In the genomic region with DNA sequence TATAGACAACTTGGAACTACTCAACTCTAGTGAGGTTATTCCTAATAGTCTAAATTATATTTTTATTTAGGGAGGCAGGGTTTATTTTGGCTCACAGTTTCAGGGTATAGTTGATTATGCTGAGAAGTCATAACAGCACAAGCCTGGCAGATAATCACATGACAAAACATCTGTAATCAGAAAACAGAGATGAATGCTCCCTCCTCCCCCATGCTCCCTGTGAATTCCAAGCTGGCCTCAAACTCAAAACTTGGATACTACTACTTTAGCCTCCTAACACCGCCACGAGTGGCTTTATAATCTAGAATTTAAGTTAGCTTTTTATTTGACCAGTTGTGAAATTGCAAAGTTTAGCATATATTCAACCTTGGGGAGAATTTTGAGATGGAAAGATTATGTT, we compare ENCODE assay signal across 16 mouse cellular contexts.
"Had no signal": no experiment of that assay in that cellular context is flagged by ENCODE, and none has a peak within 500 bp of the region (broad histone marks: within the 10 kb centered on the region; RNA-seq: fewer than 3 reads in every experiment).

No protein-coding gene starts in this region.

- H3K4me2 ChIP-seq: neural tube, embryonic 12.5 days; neural tube, embryonic 13.5 days; stomach, embryonic 15.5 days had no signal

- DNase-seq: retina, postnatal 1 day; right cerebral cortex, adult 18-20 months; right cerebral cortex, postnatal 14 days; right cerebral cortex, postnatal 25 days; right cerebral cortex, postnatal 4 days; spleen, adult 18-20 months; thymus, adult 18-20 months; thymus, adult 2 months; thymus, postnatal 14 days; thymus, postnatal 25 days; thymus, postnatal 36 days; thymus, postnatal 4 days had no signal

- H3K27me3 ChIP-seq: neural tube, embryonic 12.5 days; neural tube, embryonic 13.5 days; stomach, embryonic 15.5 days had no signal

- H3K36me3 ChIP-seq: stomach, embryonic 15.5 days had no signal

- H3K9ac ChIP-seq: neural tube, embryonic 12.5 days; neural tube, embryonic 13.5 days; stomach, embryonic 15.5 days had no signal

- H3K4me3 ChIP-seq: neural tube, embryonic 12.5 days; neural tube, embryonic 13.5 days; stomach, embryonic 15.5 days had no signal

- H3K27ac ChIP-seq: neural tube, embryonic 12.5 days; neural tube, embryonic 13.5 days; stomach, embryonic 15.5 days; stomach, postnatal 0 days had no signal
